Mouse (Mus musculus): ENCODE data around the gene Ankrd39. TPM values are rescaled to one million over a fixed set of nuclear protein-coding genes. Genes with fewer than 3 reads are reported as not detected.

The Ankrd39 gene
- polyA plus RNA-seq, 1 experiment from 2014 or later: 26.7 TPM

GRCm38 (mm10) chr1:36567818-36568603 is 20.8 kb upstream of the Ankrd39 start:
- Histone ChIP-seq H3K9ac (ENCODE audit: low read length) (0 out of 2 replicates have a peak overlapping the region, but pooled peaks have one; percentile 15), H3K36me3 (ENCODE audit: control insufficient read depth, insufficient read depth, low read length) (no peaks in the 10 kb centered on the region), H3K27me3 (ENCODE audit: control insufficient read depth, insufficient read depth, low read length) (no peaks in the 10 kb centered on the region), H3K4me1 (ENCODE audit: control insufficient read depth, insufficient read depth, low read length) (peaks cover 30% of the 10 kb centered on the region), H3K27ac (ENCODE audit: low read length) (peak overlapping the region; percentile 70; the same call in 1 of the 2 replicates), H3K4me2 (ENCODE audit: low read depth, low read length) (no peak overlapping the region), H3K4me3 (replicated peaks; ENCODE audit: low read length) (no peak overlapping the region), H3K9me3 (replicated peaks; ENCODE audit: control insufficient read depth, low read length) (no peaks in the 10 kb centered on the region)
- ATAC-seq (ENCODE audit: insufficient read depth, low FRiP score): peak; percentile 38; the same call in 1 of the 2 replicates
- 43% methylated on average over 21 of the region's 21 CpGs for WGBS

DNA sequence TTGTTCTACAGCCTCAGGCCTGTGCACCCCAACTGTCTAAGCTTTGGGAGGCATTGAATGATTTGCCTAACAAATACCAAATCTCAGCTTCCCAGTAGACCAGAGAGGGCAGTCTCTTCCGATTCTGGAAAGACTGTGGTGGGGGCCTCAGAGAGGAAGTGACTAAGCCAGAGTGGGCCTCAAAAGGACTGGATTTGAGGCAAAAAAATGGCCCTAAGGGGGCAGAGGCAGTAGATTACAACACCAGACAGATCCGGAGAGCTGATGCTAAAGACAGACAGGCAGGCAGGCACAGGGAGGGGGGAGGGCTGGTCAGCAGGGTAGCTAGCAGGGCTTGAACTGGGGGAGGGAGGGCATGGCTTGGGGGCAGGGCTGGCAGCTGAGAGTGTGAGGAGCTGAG is 19.2 kb upstream of the Ankrd39 start:
- WGBS: 36% methylated on average over 2 of the region's 2 CpGs
- no peak overlapping the region for H3K9ac ChIP-seq (ENCODE audit: low read length)
- H3K27ac ChIP-seq (ENCODE audit: low read length): no peak overlapping the region
- H3K4me1 ChIP-seq (ENCODE audit: control insufficient read depth, insufficient read depth, low read length): peaks cover 22% of the 10 kb centered on the region
- H3K4me3 ChIP-seq (replicated peaks; ENCODE audit: low read length): no peak overlapping the region
- no peaks in the 10 kb centered on the region for H3K27me3 ChIP-seq (ENCODE audit: control insufficient read depth, insufficient read depth, low read length)
- no peaks in the 10 kb centered on the region for H3K9me3 ChIP-seq (replicated peaks; ENCODE audit: control insufficient read depth, low read length)
- no peak for ATAC-seq (ENCODE audit: insufficient read depth, low FRiP score)
- no peaks in the 10 kb centered on the region for H3K36me3 ChIP-seq (ENCODE audit: control insufficient read depth, insufficient read depth, low read length)
- no peak overlapping the region for H3K4me2 ChIP-seq (ENCODE audit: low read depth, low read length)

DNA sequence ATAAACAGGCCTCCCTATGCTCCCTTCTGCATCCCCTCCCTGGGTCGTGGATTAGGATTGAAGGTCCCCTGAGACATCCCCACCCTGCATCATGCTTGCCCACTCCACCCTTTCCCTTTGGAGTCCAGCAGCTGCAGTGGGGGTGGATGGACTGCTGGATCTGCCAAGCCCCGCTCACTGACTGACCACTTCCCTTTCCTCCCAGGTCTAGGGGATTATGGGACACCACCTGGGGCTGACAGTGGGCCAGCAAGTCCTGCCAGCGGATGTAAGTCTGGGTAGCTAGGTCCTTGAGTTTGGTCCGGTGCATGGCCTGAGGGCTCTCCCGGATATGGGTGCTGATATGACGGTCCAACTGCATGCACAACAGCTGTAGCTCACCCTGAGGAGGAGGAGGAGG is 16.9 kb upstream of the Ankrd39 start:
- no peak overlapping the region for H3K27ac ChIP-seq (ENCODE audit: low read length)
- H3K36me3 ChIP-seq (ENCODE audit: control insufficient read depth, insufficient read depth, low read length): no peaks in the 10 kb centered on the region
- H3K9ac ChIP-seq (ENCODE audit: low read length): no peak overlapping the region
- no peaks in the 10 kb centered on the region for H3K27me3 ChIP-seq (ENCODE audit: control insufficient read depth, insufficient read depth, low read length)
- H3K4me1 ChIP-seq (ENCODE audit: control insufficient read depth, insufficient read depth, low read length): peaks cover 9% of the 10 kb centered on the region
- no peak overlapping the region for H3K4me2 ChIP-seq (ENCODE audit: low read depth, low read length)
- 74% methylated on average over 6 of the region's 6 CpGs for WGBS
- H3K9me3 ChIP-seq (replicated peaks; ENCODE audit: control insufficient read depth, low read length): no peaks in the 10 kb centered on the region
- ATAC-seq (ENCODE audit: insufficient read depth, low FRiP score): no peak
- H3K4me3 ChIP-seq (replicated peaks; ENCODE audit: low read length): no peak overlapping the region

GRCm38 (mm10) chr1:36563632-36564031 is 16.4 kb upstream of the Ankrd39 start:
- H3K4me3 ChIP-seq (replicated peaks; ENCODE audit: low read length): no peak overlapping the region
- no peaks in the 10 kb centered on the region for H3K9me3 ChIP-seq (replicated peaks; ENCODE audit: control insufficient read depth, low read length)
- no peak overlapping the region for H3K4me2 ChIP-seq (ENCODE audit: low read depth, low read length)
- WGBS: 63% methylated on average over 4 of the region's 4 CpGs
- H3K27me3 ChIP-seq (ENCODE audit: control insufficient read depth, insufficient read depth, low read length): no peaks in the 10 kb centered on the region
- H3K4me1 ChIP-seq (ENCODE audit: control insufficient read depth, insufficient read depth, low read length): peaks cover 12% of the 10 kb centered on the region
- H3K27ac ChIP-seq (ENCODE audit: low read length): no peak overlapping the region
- H3K9ac ChIP-seq (ENCODE audit: low read length): no peak overlapping the region
- no peaks in the 10 kb centered on the region for H3K36me3 ChIP-seq (ENCODE audit: control insufficient read depth, insufficient read depth, low read length)
- no peak for ATAC-seq (ENCODE audit: insufficient read depth, low FRiP score)

DNA sequence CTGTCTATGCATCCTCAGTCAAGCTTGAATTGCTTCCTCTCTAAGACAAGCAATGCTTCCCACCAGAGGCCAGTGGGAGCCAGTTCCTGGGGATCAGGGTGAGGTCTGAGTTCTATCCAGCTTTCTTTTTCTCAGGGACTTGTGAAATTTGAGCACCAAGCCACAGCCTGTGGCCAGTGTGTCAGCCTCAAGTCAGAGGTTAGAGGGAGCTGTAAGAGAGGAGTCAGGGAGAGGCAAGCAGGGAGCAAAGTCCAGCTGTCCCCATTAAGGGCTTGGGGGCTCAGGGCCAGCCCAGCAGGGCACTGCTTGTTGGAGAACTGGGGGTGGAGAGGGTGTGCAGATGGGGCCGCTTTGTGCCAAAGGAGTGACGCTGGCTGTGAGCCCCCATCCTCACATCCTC is 16.0 kb upstream of the Ankrd39 start:
- 68% methylated on average over 2 of the region's 2 CpGs for WGBS
- Histone ChIP-seq H3K4me2 (ENCODE audit: low read depth, low read length) (no peak overlapping the region), H3K36me3 (ENCODE audit: control insufficient read depth, insufficient read depth, low read length) (no peaks in the 10 kb centered on the region), H3K4me1 (ENCODE audit: control insufficient read depth, insufficient read depth, low read length) (peaks cover 13% of the 10 kb centered on the region), H3K27ac (ENCODE audit: low read length) (no peak overlapping the region), H3K9me3 (replicated peaks; ENCODE audit: control insufficient read depth, low read length) (no peaks in the 10 kb centered on the region), H3K27me3 (ENCODE audit: control insufficient read depth, insufficient read depth, low read length) (no peaks in the 10 kb centered on the region), H3K9ac (ENCODE audit: low read length) (no peak overlapping the region), H3K4me3 (replicated peaks; ENCODE audit: low read length) (no peak overlapping the region)
- ATAC-seq (ENCODE audit: insufficient read depth, low FRiP score): no peak

- Histone ChIP-seq H3K9me3 (replicated peaks; ENCODE audit: control insufficient read depth, low read length) (no peaks in the 10 kb centered on the region), H3K27me3 (ENCODE audit: control insufficient read depth, insufficient read depth, low read length) (no peaks in the 10 kb centered on the region), H3K36me3 (ENCODE audit: control insufficient read depth, insufficient read depth, low read length) (no peaks in the 10 kb centered on the region), H3K9ac (ENCODE audit: low read length) (no peak overlapping the region), H3K4me1 (ENCODE audit: control insufficient read depth, insufficient read depth, low read length) (peaks cover 13% of the 10 kb centered on the region), H3K4me3 (replicated peaks; ENCODE audit: low read length) (no peak overlapping the region), H3K27ac (ENCODE audit: low read length) (no peak overlapping the region), H3K4me2 (ENCODE audit: low read depth, low read length) (no peak overlapping the region)
- 74% methylated on average over 4 of the region's 4 CpGs for WGBS
- no peak for ATAC-seq (ENCODE audit: insufficient read depth, low FRiP score)
These were observed 15.1 kb upstream of the Ankrd39 start for GRCm38 (mm10) chr1:36562388-36562787.

- Histone ChIP-seq H3K27ac (ENCODE audit: low read length) (no peak overlapping the region), H3K9me3 (replicated peaks; ENCODE audit: control insufficient read depth, low read length) (no peaks in the 10 kb centered on the region), H3K36me3 (ENCODE audit: control insufficient read depth, insufficient read depth, low read length) (no peaks in the 10 kb centered on the region), H3K4me1 (ENCODE audit: control insufficient read depth, insufficient read depth, low read length) (peaks cover 13% of the 10 kb centered on the region), H3K9ac (ENCODE audit: low read length) (no peak overlapping the region), H3K4me3 (replicated peaks; ENCODE audit: low read length) (no peak overlapping the region), H3K27me3 (ENCODE audit: control insufficient read depth, insufficient read depth, low read length) (no peaks in the 10 kb centered on the region), H3K4me2 (ENCODE audit: low read depth, low read length) (no peak overlapping the region)
- no peak for ATAC-seq (ENCODE audit: insufficient read depth, low FRiP score)
- 53% methylated on average over 6 of the region's 6 CpGs for WGBS
These were observed 13.7 kb upstream of the Ankrd39 start for GRCm38 (mm10) chr1:36560903-36561302.

- Histone ChIP-seq H3K4me2 (ENCODE audit: low read depth, low read length) (no peak overlapping the region), H3K4me1 (ENCODE audit: control insufficient read depth, insufficient read depth, low read length) (peaks cover 23% of the 10 kb centered on the region), H3K27ac (ENCODE audit: low read length) (no peak overlapping the region)
These were observed 12.6 kb upstream of the Ankrd39 start for GRCm38 (mm10) chr1:36559888-36560287.

DNA sequence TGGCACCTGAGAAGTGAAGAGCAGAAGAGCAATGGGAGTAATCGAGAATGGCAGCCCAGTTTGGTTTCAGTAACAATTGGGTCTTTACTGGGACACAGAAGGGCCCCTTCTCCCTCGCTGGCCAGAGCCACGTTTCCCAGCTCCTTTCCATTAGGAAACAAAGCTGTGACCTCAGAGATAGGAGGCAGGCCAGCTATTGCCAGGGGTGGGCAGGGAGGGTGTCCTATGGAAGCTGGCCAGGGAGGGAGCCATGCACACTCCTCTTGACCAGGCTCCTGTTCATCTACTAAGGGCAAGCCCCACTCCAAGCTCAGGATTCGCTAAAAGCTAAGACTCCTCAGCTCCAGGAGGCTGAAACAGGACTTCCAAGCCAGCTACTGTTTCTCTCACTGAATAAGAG is 12.0 kb upstream of the Ankrd39 start:
- Histone ChIP-seq H3K9me3 (replicated peaks; ENCODE audit: control insufficient read depth, low read length) (no peaks in the 10 kb centered on the region), H3K27ac (ENCODE audit: low read length) (peak overlapping the region; percentile 99), H3K4me1 (ENCODE audit: control insufficient read depth, insufficient read depth, low read length) (peaks cover 29% of the 10 kb centered on the region), H3K4me2 (ENCODE audit: low read depth, low read length) (peak overlapping the region; percentile 83), H3K9ac (ENCODE audit: low read length) (peak overlapping the region; percentile 94), H3K27me3 (ENCODE audit: control insufficient read depth, insufficient read depth, low read length) (no peaks in the 10 kb centered on the region), H3K36me3 (ENCODE audit: control insufficient read depth, insufficient read depth, low read length) (no peaks in the 10 kb centered on the region), H3K4me3 (replicated peaks; ENCODE audit: low read length) (peak overlapping the region; percentile 88)
- WGBS: 26% methylated on average over 4 of the region's 4 CpGs
- ATAC-seq (ENCODE audit: insufficient read depth, low FRiP score): no peak

More at GRCm38 (mm10) chr1:36559888-36560287, 12.6 kb upstream of the Ankrd39 start:
- 64% methylated on average over 5 of the region's 5 CpGs for WGBS
- Histone ChIP-seq H3K36me3 (ENCODE audit: control insufficient read depth, insufficient read depth, low read length) (no peaks in the 10 kb centered on the region), H3K9me3 (replicated peaks; ENCODE audit: control insufficient read depth, low read length) (no peaks in the 10 kb centered on the region), H3K27me3 (ENCODE audit: control insufficient read depth, insufficient read depth, low read length) (no peaks in the 10 kb centered on the region), H3K4me3 (replicated peaks; ENCODE audit: low read length) (no peak overlapping the region), H3K9ac (ENCODE audit: low read length) (no peak overlapping the region)
- ATAC-seq (ENCODE audit: insufficient read depth, low FRiP score): no peak
